Mouse (Mus musculus) hematopoietic stem cell, adult 5-6 weeks (primary cell): ENCODE measurements at regions not wholly inside any gene's neighbourhood (a gene's known extent, or its start where the extent isn't known, plus 50 kb on each side); places are given as distances from the start of the nearest gene placed in this dataset.

ENCODE experiments used
- ATAC-seq, 2 experiments: fragments of 125-278 bp in 1 of 2; replicated peaks in 1 of 2; 2 replicates each; pipeline ENCODE4 v1.8.0; 2016 to 2017; ENCODE audit warnings: inconsistent platforms in 2 of 2, mild to moderate bottlenecking in 2 of 2, moderate number of reproducible peaks in 2 of 2, low read depth in 1 of 2, moderate TSS enrichment in 1 of 2; ENCODE audit not compliant: low FRiP score in 2 of 2, poor library complexity in 2 of 2, severe bottlenecking in 2 of 2, insufficient read depth in 1 of 2, low TSS enrichment in 1 of 2

GRCm38 (mm10) chr5:84565311-84565946, 148.2 kb upstream of the Epha5 start:
- ATAC-seq, result no peak

- ATAC-seq, result no peak
These were observed 102.7 kb upstream of the Epha5 start for GRCm38 (mm10) chr5:84519836-84520235.

- no peak for ATAC-seq
These were observed 93.0 kb upstream of the Epha5 start for GRCm38 (mm10) chr5:84510144-84510543.

GRCm38 (mm10) chr5:84480978-84481377, 63.8 kb upstream of the Epha5 start:
- ATAC-seq, result peak; percentile 85 to 87
